Mouse (Mus musculus) stomach, postnatal 0 days (tissue): ENCODE results near the gene Tkt.

Experiments used
- CTCF ChIP-seq: IDR thresholded peaks from 2 replicates; pipeline ENCODE4 v1.5.1; 2016; ENCODE audit warnings: antibody characterized with exemption, low read depth, mild to moderate bottlenecking, moderate library complexity
- EP300 ChIP-seq: optimal IDR thresholded peaks from 2 replicates; pipeline ENCODE3; 2016; ENCODE audit warnings: antibody characterized with exemption

DNA sequence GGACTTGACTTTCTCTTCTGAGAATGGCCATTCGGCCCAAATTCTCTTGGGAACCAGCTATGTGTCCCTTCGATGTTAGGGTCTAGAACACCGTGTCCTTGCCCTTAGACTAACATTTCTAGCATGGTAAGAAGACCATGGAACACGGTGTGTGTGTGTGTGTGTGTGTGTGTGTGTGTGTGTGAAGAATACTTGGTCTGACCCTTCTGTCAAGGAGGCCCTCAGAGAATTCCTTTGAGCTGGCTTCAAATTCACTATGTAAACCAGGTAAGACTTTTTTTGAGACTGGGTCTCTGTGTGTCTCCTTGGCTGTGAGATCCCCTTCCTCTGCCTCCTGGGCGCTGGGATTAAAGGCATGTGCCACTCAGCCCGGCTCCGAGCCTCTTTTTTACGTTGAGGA lies 74.4 kb downstream of the Tkt start:
- TF ChIP-seq EP300 (no peak), CTCF (no peak)
